Mouse (Mus musculus) embryonic stem cell, embryonic (primary cell): ENCODE measurements around the gene Mrtfb.
"Not testable (repeated sequence)": the region's sequence is repeated elsewhere in the genome, so short reads cannot be mapped to it uniquely, and the experiment has no call there.

ENCODE experiments used
- CTCF ChIA-PET, 4 experiments: fragments of 300-600 bp in 2 of 4; fragments of 350-600 bp in 2 of 4; sonication (Branson Sonifier 250); formaldehyde crosslinking; loops; one replicate each; lab custom pipeline; 2022; ENCODE audit warnings: inconsistent platforms in 2 of 4; lab: Charles Lee
- POLR2A ChIA-PET, 4 experiments: fragments of 300-600 bp in 2 of 4; fragments of 350-600 bp in 2 of 4; sonication (Branson Sonifier 250); formaldehyde crosslinking; loops; one replicate each; lab custom pipeline; 2022; ENCODE audit warnings: antibody characterized with exemption in 4 of 4, inconsistent platforms in 1 of 4; lab: Charles Lee

Gene Mrtfb

DNA sequence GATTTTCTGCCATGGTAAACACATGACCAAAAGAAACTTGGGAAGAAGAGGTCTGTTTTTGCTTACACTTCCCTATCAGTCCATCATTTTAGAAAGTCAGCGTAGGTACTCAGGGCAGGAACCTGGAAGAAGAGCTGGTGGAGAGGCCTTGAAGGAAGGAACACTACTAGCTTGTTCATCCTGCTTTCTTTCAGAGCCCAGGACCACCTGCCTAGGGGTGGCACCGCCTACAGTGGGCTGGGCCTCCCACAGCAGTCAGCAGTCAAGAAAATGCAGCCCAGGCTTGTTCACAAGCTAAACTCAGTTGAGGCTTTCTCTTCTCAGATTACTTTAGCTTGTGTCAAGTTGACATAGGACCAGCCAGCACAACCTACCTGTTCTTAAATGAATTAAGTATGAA is 2.7 kb downstream of the Mrtfb start:
- ChIA-PET POLR2A (interaction anchor here in 3 of 4 experiments (0.6 to 1.8 kb wide), 9 partner anchors 10 to 181 kb away, joined by 3 to 5 read pairs (median 3); no protein-coding TSS in a partner anchor), CTCF (interaction anchor here in 2 of 4 experiments (0.6 kb wide), 3 partner anchors 92 to 142 kb away, joined by 3 read pairs; no protein-coding TSS in a partner anchor)

- ChIA-PET POLR2A (interaction anchor here in 2 of 4 experiments (0.6 to 1.2 kb wide), 5 partner anchors 10 to 113 kb away, joined by 3 to 4 read pairs (median 3); partner anchors contain the start of gene Mrtfb (in 1 of the 2)), CTCF (interaction anchor here in 2 of 4 experiments (0.6 kb wide), 3 partner anchors 53 to 1070 kb away, joined by 3 to 9 read pairs (median 4); no protein-coding TSS in a partner anchor)
Observed at GRCm38 (mm10) chr16:13266312-13266711, 10.0 kb downstream of the Mrtfb start.

DNA sequence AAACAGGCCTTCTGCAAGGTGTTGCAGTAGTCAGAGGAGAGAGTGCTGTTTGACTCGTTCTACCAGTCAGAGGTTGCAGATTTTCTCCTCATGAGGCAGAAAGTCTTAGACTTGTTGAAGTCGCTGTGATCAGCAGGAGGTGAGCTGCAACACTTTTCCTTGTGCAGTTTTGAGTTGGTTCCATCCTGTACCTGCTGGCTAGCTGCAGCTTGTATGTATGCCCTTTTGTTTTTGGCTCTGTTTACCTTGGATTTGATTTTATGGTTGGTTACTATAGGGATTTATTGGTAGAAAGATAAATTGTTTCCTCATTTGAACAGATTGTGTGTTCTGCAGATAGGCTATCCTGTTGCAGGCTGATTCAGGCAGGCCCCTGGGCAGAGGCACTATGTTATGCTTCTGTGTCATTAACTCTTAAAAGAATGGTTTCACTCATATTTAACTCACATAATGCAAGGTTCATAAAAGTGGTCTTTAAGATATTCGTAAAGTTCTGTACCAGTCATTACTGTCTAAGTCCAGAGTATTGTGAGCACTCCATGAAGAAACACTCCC is 11.1 kb downstream of the Mrtfb start:
- POLR2A ChIA-PET = no interaction called here
- CTCF ChIA-PET = interaction anchor here in 1 of 4 experiments (0.5 kb wide), 1 partner anchor 11 kb away, joined by 4 read pairs; no protein-coding TSS in a partner anchor

- POLR2A ChIA-PET = interaction anchor here in 3 of 4 experiments (1.2 to 1.7 kb wide), 3 partner anchors 11 to 13 kb away, joined by 3 to 7 read pairs (median 4); partner anchors contain the start of gene Mrtfb (in 2 of the 3)
- CTCF ChIA-PET = interaction anchor here in 1 of 4 experiments (1.1 kb wide), 1 partner anchor 12 kb away, joined by 3 read pairs; no protein-coding TSS in a partner anchor
Observed at GRCm38 (mm10) chr16:13269426-13269825, 13.1 kb downstream of the Mrtfb start.

DNA sequence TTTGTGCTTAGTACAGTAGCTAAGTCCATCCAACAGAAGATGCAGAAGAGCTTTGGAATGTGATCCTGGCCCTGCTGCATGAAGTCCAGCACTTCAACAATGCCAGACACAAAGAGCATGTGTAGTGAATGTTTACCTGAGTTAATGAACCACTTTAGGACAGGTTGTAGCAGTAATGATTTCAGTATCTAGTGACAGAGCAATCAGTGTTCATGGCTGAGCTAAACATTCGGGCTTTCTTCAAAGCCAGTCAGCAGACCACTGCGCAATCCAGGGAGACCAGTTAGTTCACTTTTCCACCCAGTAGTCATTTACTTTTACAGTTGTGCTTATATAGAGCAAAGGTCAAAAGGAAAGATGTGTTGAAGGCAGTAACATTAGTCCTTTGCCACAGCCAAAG is 20.0 kb downstream of the Mrtfb start:
- CTCF ChIA-PET = interaction anchor here in 1 of 4 experiments (0.6 kb wide), 1 partner anchor 287 kb away, joined by 5 read pairs; no protein-coding TSS in a partner anchor
- POLR2A ChIA-PET = interaction anchor here in 3 of 4 experiments (0.6 to 1.1 kb wide), 3 partner anchors 30 to 481 kb away, joined by 3 read pairs; no protein-coding TSS in a partner anchor

DNA sequence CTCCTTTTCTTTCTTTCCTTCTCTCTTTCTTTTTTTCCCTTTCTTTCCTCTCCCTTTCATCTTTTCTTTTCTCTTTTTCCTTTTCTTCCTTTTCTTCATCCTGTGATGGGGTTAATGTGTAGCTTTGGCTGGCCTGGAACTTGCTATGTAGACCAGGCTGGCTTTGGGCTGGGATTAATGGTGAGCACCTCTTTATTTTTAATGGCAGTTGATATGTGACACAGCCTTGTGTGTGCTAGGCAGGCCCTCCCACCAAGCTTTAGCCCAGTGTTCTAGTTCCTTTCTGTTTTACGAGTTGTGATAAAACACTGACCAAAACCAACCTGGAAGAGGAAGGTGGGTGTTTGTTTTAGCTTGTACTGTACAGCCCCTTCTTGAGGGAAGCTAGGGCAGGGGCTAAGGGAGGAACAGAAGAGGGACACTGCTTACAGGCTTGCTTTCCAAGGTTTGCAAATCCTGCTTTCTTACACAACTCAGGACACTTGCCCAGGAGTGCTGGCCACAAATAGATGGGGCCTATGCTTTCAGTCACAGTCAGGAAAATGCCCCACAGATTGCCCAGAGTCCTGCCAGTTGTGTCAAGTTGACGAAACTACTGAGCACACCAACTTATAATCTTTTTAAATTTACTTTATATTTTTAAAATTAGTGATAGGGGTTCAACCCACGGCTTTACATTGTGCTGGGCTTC is 20.6 kb downstream of the Mrtfb start:
- POLR2A ChIA-PET = interaction anchor here in 2 of 4 experiments (0.7 to 1.1 kb wide), 2 partner anchors 31 to 481 kb away, joined by 3 read pairs; no protein-coding TSS in a partner anchor

GRCm38 (mm10) chr16:13286425-13286824 is 30.1 kb downstream of the Mrtfb start:
- CTCF ChIA-PET, POLR2A ChIA-PET: not testable (repeated sequence)

More for the DNA sequence above, 20.6 kb downstream of the Mrtfb start:
- CTCF ChIA-PET = interaction anchor here in 1 of 4 experiments (0.6 kb wide), 1 partner anchor 287 kb away, joined by 5 read pairs; no protein-coding TSS in a partner anchor

- POLR2A ChIA-PET = no interaction called here
- CTCF ChIA-PET = interaction anchor here in 1 of 4 experiments (0.7 kb wide), 1 partner anchor 53 kb away, joined by 9 read pairs; no protein-coding TSS in a partner anchor
Observed at GRCm38 (mm10) chr16:13297860-13298259, 41.6 kb downstream of the Mrtfb start.

- ChIA-PET CTCF (interaction anchor here in 1 of 4 experiments (0.7 kb wide), 1 partner anchor 515 kb away, joined by 3 read pairs; no protein-coding TSS in a partner anchor), POLR2A (no interaction called here)
Observed at GRCm38 (mm10) chr16:13298991-13299390, 42.7 kb downstream of the Mrtfb start.

- ChIA-PET POLR2A (interaction anchor here in 1 of 4 experiments (0.6 kb wide), 1 partner anchor 571 kb away, joined by 3 read pairs; no protein-coding TSS in a partner anchor), CTCF (interaction anchor here in 2 of 4 experiments (0.6 to 0.7 kb wide), 2 partner anchors 17 to 30 kb away, joined by 3 read pairs; no protein-coding TSS in a partner anchor)
Observed at GRCm38 (mm10) chr16:13306065-13306695, 49.9 kb downstream of the Mrtfb start.

DNA sequence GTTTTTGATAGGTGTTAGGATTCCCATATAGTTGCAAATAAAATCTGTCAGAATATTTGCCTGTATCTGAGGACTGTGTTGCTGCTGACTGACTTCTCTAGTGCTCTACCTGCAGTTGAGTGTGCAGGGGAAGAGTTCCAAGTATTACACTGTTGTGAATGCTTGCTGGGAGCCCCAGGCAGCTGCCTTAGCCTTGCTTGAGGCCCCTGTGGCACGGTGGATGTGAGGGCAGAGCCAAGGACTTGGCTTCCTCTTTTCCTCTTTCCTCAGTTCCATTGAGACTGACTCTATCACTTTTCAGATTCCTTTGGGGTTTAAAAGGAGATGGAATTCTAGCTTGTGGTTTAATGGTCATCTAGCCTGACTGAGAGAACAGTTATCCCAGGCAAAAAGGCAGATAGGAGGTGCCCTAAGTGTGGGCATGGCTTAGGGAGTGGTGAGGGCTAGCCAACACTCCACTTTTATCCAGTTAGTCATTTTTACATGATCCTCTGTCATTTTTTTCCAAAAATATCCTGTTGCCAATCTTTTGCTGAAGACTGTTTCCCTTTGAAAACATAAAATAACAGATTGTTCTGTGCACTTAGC is 53.9 kb downstream of the Mrtfb start:
- CTCF ChIA-PET = interaction anchor here in 1 of 4 experiments (0.6 kb wide), 1 partner anchor 1559 kb away, joined by 5 read pairs; no protein-coding TSS in a partner anchor
- POLR2A ChIA-PET = interaction anchor here in 1 of 4 experiments (1.3 to 2.9 kb wide), 2 partner anchors 10 to 14 kb away, joined by 3 to 12 read pairs; no protein-coding TSS in a partner anchor

DNA sequence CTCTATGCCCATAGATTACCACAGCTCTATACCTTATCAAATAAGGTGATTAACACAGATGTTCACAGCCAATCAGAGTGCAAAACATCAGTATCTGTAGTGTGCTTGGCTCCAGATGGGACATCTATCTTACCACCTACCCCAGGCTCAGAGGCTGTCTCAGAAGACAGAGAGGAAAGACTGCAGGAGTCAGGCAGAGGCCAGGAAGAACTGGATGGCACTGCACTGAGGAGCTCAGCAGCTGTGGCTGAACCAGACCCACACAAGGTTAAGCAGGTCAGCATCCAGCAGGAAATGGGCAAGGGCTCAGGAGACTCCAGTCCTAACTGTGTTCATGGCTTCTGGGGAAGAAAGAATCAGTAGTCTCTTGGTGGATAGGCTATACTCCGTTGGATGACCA is 55.1 kb downstream of the Mrtfb start:
- CTCF ChIA-PET = no interaction called here
- POLR2A ChIA-PET = interaction anchor here in 1 of 4 experiments (1.3 to 2.9 kb wide), 2 partner anchors 9 to 12 kb away, joined by 3 to 12 read pairs; no protein-coding TSS in a partner anchor

GRCm38 (mm10) chr16:13313096-13313719 is 56.9 kb downstream of the Mrtfb start:
- ChIA-PET CTCF (interaction anchor here in 1 of 4 experiments (0.5 kb wide), 1 partner anchor 38 kb away, joined by 3 read pairs; no protein-coding TSS in a partner anchor), POLR2A (no interaction called here)

DNA sequence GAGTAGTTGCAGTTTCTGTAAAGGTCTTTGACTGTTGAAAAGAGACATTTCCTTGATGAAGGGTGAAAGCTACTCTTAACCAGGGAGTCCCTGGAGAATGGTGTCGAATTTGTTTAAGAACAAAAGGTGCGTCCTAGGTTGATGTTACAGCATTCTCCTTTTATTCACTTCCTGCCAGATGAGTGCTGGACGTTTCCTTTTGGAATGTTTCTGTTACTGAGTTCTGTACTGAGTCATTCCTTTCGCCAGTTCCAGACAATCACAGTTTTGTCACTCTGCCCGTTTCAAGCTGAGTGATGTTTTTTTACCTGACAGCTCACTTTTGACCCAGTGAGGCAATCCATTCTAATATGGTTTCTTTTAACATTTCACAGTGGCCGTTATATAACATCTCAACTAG is 67.5 kb downstream of the Mrtfb start:
- ChIA-PET POLR2A (interaction anchor here in 2 of 4 experiments (0.8 to 1.3 kb wide), 2 partner anchors 14 to 30 kb away, joined by 3 to 12 read pairs; no protein-coding TSS in a partner anchor), CTCF (interaction anchor here in 2 of 4 experiments (0.6 to 1.5 kb wide), 2 partner anchors 15 to 34 kb away, joined by 3 read pairs; no protein-coding TSS in a partner anchor)

DNA sequence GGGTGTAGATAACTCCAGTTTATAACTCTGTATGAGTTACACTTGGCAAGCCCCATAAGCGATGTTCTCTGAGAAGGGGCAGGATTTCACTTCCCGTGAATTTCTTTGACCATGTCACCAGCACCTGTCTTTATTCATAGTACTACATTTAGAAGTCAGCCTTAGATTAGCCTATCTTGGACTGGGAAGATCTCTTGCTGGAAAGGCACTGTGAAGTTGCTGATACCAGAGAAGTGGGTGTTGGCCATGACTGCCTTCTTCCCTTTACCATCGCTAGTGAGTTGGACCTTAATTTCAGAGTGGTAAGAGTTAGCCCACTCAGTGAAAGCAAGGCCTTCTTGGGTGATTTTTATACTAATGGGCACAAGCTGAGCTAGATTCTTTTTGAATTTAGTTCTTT is 70.3 kb downstream of the Mrtfb start:
- POLR2A ChIA-PET = interaction anchor here in 1 of 4 experiments (1.1 kb wide), 1 partner anchor 19 kb away, joined by 3 read pairs; no protein-coding TSS in a partner anchor
- CTCF ChIA-PET = no interaction called here

GRCm38 (mm10) chr16:13328646-13329045 is 72.4 kb downstream of the Mrtfb start:
- ChIA-PET POLR2A (no interaction called here), CTCF (no interaction called here)

- CTCF ChIA-PET = interaction anchor here in 1 of 4 experiments (0.6 kb wide), 1 partner anchor 40 kb away, joined by 6 read pairs; no protein-coding TSS in a partner anchor
- POLR2A ChIA-PET = interaction anchor here in 1 of 4 experiments (1.1 kb wide), 2 partner anchors 9 to 10 kb away, joined by 3 read pairs; no protein-coding TSS in a partner anchor
Observed at GRCm38 (mm10) chr16:13329640-13330039, 73.4 kb downstream of the Mrtfb start.
